Mouse (Mus musculus): ENCODE data around the gene Rps9. TPM values are rescaled to one million over a fixed set of nuclear protein-coding genes. Genes with fewer than 3 reads are reported as not detected.
"Not testable (repeated sequence)": the region's sequence is repeated elsewhere in the genome, so short reads cannot be mapped to it uniquely, and the experiment has no call there.

The Rps9 gene
- polyA plus RNA-seq, 1 experiment from 2014 or later: 994 TPM

GRCm38 (mm10) chr7:3732675-3733074, 28.9 kb downstream of the Rps9 start:
- H3K9ac ChIP-seq (replicated peaks); ATAC-seq; H3K4me2 ChIP-seq (replicated peaks); H3K9me3 ChIP-seq; H3K27ac ChIP-seq; H3K4me1 ChIP-seq (replicated peaks); H3K4me3 ChIP-seq (replicated peaks); H3K27me3 ChIP-seq; H3K36me3 ChIP-seq: not testable (repeated sequence)
- no CpG with 5 or more reads among the region's 1 CpGs for WGBS

Small RNA genes within 50 kb of the gene (microRNA-seq; reads per million reads assigned to microRNA genes)
- 4.5 reads per million, percentile 18 among the genes with 10 or more reads in this experiment for gene Mir3572

Other genes starting within 250 kb of the Rps9 start
- gene Tarm1, start 201.4 kb upstream of the Rps9 start, polyA plus RNA-seq (2015; fragmentation: Nextera tagmentation; extraction: Ambion mirVana): not detected in 2 replicates
- gene Oscar, start 87.8 kb upstream of the Rps9 start, polyA plus RNA-seq (2015; fragmentation: Nextera tagmentation; extraction: Ambion mirVana): 0.26 and 0.42 TPM in 2 replicates
- gene Ndufa3, start 86.6 kb upstream of the Rps9 start, polyA plus RNA-seq (2015; fragmentation: Nextera tagmentation; extraction: Ambion mirVana): 440 and 458 TPM in 2 replicates
- gene Tfpt, start 74.1 kb upstream of the Rps9 start, polyA plus RNA-seq (2015; fragmentation: Nextera tagmentation; extraction: Ambion mirVana): 30.8 and 38.9 TPM in 2 replicates
- gene Prpf31, start 74.0 kb upstream of the Rps9 start, polyA plus RNA-seq (2015; fragmentation: Nextera tagmentation; extraction: Ambion mirVana): 114 and 117 TPM in 2 replicates
- 48.7 and 57.8 TPM in 2 replicates for gene Cnot3, start 58.7 kb upstream of the Rps9 start, polyA plus RNA-seq (2015; fragmentation: Nextera tagmentation; extraction: Ambion mirVana)
- gene Leng1, start 38.2 kb upstream of the Rps9 start, polyA plus RNA-seq (2015; fragmentation: Nextera tagmentation; extraction: Ambion mirVana): 16.5 and 16.8 TPM in 2 replicates
- 4.0 and 4.3 TPM in 2 replicates for gene Tmc4, start 26.4 kb upstream of the Rps9 start, polyA plus RNA-seq (2015; fragmentation: Nextera tagmentation; extraction: Ambion mirVana)
- 205 and 225 TPM in 2 replicates for gene Tsen34, start 11.1 kb upstream of the Rps9 start, polyA plus RNA-seq (2015; fragmentation: Nextera tagmentation; extraction: Ambion mirVana)
- 53.4 and 54.5 TPM in 2 replicates for gene Mboat7, start 10.5 kb upstream of the Rps9 start, polyA plus RNA-seq (2015; fragmentation: Nextera tagmentation; extraction: Ambion mirVana)
- gene Pirb, start 16.4 kb downstream of the Rps9 start, polyA plus RNA-seq (2015; fragmentation: Nextera tagmentation; extraction: Ambion mirVana): 0.15 and 0.37 TPM in 2 replicates
- gene Gm15448, start 121.7 kb downstream of the Rps9 start, polyA plus RNA-seq (2015; fragmentation: Nextera tagmentation; extraction: Ambion mirVana): not detected in 2 replicates
- not detected in 2 replicates for gene Pira2, start 141.1 kb downstream of the Rps9 start, polyA plus RNA-seq (2015; fragmentation: Nextera tagmentation; extraction: Ambion mirVana)
- gene Gm14548, start 194.1 kb downstream of the Rps9 start, polyA plus RNA-seq (2015; fragmentation: Nextera tagmentation; extraction: Ambion mirVana): not detected in 2 replicates
- gene Lilra6, start 211.5 kb downstream of the Rps9 start, polyA plus RNA-seq (2015; fragmentation: Nextera tagmentation; extraction: Ambion mirVana): not detected in 2 replicates